Mouse (Mus musculus) G1E (cell line): ENCODE data around the gene Rfx8.

ENCODE experiments used
- CTCF ChIP-seq: IDR thresholded peaks from 2 replicates; pipeline ENCODE4 v1.5.1; 2012; ENCODE audit warnings: low read depth, low read length, inconsistent platforms, mixed read lengths
- GATA1 ChIP-seq: IDR thresholded peaks from 2 replicates; pipeline ENCODE4 v1.6.1; 2012; ENCODE audit warnings: borderline replicate concordance, low read length, inconsistent platforms, mixed read lengths
- POLR2AphosphoS5 ChIP-seq: IDR thresholded peaks from 2 replicates; pipeline ENCODE4 v1.6.1; 2012; ENCODE audit warnings: low read depth, low read length, inconsistent platforms; ENCODE audit not compliant: insufficient replicate concordance
- TAL1 ChIP-seq: conservative IDR thresholded peaks from 2 replicates; pipeline ENCODE4 v1.6.1; 2012; ENCODE audit warnings: low read depth, low read length, inconsistent platforms, mixed read lengths

DNA sequence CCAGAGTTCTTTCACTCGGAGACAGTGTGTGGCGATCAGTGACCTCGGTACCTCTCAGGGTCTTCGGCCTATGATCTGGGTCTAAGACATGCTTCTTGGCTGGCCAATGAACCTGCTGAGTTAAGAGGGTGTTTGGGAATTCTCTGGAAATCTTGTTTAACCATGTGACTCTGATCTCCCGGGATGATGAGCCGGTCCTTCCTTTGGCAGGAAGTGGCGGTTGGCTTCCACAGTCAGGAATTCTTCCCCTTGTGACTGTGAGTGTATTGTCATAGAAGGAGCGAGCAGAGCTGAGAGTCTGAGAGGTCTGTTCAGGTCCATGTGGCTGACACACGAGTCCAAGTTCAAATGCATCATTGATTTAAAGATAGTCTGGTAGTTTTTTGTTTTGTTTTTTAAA, 37.4 kb upstream of the Rfx8 start:
- TF ChIP-seq CTCF: no peak
- TF ChIP-seq GATA1: no peak
- no peak for TF ChIP-seq TAL1
- no peak for TF ChIP-seq POLR2AphosphoS5
